Mouse (Mus musculus) gastrocnemius, postnatal 10 days (tissue): ENCODE measurements around the gene Bbc3. TPM values are rescaled to one million over a fixed set of nuclear protein-coding genes. Genes with fewer than 3 reads are reported as not detected.
A peak's percentile ranks its signal among the peaks of the same experiment; 100 is the strongest.
"Not testable (repeated sequence)": the region's sequence is repeated elsewhere in the genome, so short reads cannot be mapped to it uniquely, and the experiment has no call there.

Experiments used
- DNase-seq: peaks from one replicate; pipeline ENCODE4 v3.0.0; 2021; ENCODE audit warnings: mixed read lengths
- long read RNA-seq, 2 experiments: library from polyadenylated mRNA; stranded (forward); transcript quantifications; one replicate each; pipeline ENCODE4 v2.0.0; 2021
- total RNA-seq, 2 experiments: library from RNA; stranded (reverse); gene quantifications; 2 replicates each; pipeline ENCODE4 v1.2.3; 2021

Bbc3 gene
- 1 to 10 TPM; 4.6 to 6.1 TPM for total RNA-seq
- long read RNA-seq, experiment 1, partial matches to known transcripts: 0 of 8 reads
- long read RNA-seq, experiment 1, other reads (novel, unspliced or antisense): 5 of 8 reads
- long read RNA-seq, experiment 2, partial matches to known transcripts: 0 of 9 reads
- long read RNA-seq, experiment 2, other reads (novel, unspliced or antisense): 5 of 9 reads

- DNase-seq: not testable (repeated sequence)
These were observed at the start of gene Bbc3 for GRCm38 (mm10) chr7:16308093-16308492. TSS of gene Bbc3 (plus strand) at chr7:16308393.

- no peak for DNase-seq
These were observed 49.0 kb upstream of the Bbc3 start, which contains the start of gene C5ar1 for GRCm38 (mm10) chr7:16259110-16259590. TSS of gene C5ar1 (minus strand) at chr7:16259540.

- DNase-seq: no peak
These were observed 47.1 kb upstream of the Bbc3 start for GRCm38 (mm10) chr7:16261097-16261496.

GRCm38 (mm10) chr7:16263015-16263787 lies 45.0 kb upstream of the Bbc3 start:
- peak; percentile 87 for DNase-seq

DNA sequence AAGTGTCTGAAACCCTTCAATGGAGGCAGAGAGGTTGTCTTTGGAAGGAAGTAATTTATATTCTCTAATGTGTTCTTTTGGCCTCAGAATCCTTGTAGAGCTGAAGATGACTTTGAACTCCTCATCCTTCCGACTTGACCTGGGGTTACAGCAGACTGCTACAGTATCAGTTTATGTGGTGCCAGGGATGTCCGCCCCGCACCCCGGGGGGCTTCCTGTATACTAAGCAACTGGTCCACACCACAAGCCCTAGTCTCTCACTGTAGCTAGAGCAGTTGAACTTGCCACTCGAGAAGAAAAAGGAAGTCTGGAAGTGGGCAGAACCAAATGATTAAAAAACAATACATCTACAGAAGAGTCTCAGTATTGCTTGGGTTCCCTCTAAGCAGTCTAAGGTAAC lies 44.4 kb upstream of the Bbc3 start:
- no peak for DNase-seq

DNA sequence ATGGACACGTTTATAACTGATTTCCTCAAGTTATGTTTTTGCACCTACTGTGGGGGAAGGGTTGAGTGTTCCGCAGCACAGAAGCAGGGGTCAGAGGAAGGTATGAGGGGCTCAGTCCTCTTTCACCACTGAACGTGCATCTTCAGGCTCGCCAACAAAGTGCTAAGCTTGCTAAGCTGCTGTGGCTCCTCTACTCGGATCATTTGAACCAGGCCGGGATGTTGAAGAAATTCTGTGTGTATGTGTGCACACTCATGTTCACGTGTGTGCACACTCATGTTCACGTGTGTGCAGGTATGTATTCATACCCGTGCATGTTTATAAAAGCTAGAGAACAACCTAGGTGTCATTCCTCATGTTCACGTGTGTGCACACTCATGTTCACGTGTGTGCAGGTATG lies 42.3 kb upstream of the Bbc3 start:
- no peak for DNase-seq

GRCm38 (mm10) chr7:16266593-16266992 lies 41.6 kb upstream of the Bbc3 start:
- DNase-seq: not testable (repeated sequence)

- DNase-seq: no peak
These were observed 37.1 kb upstream of the Bbc3 start for GRCm38 (mm10) chr7:16271139-16271538.

DNA sequence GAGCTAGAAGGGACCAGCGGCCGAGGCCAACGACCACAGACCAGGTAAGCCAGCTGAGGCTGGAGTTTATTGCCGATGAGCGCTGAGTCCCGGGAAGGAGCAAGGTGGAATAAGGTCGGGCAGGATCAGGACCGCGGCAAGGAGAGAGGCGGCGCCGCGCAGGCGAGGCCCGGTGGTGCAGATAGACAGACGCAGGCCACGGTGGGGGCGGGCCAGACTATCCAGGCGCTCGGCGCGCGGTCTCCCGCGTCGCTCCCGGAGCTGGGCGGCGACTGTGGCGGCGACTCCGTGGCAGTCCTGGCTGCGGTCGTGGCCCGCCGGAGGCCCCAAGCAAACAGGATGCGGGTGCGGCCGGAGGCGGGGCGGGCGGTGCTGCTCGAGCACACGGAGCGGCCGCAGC lies 35.5 kb upstream of the Bbc3 start:
- peak; percentile 71 for DNase-seq

GRCm38 (mm10) chr7:16273081-16273765 lies 35.0 kb upstream of the Bbc3 start, which contains the start of gene Inafm1:
TSS of gene Inafm1 (minus strand) at chr7:16273617.
- peak; percentile 81 for DNase-seq

- no peak for DNase-seq
These were observed 34.4 kb upstream of the Bbc3 start for GRCm38 (mm10) chr7:16273766-16274140.

DNA sequence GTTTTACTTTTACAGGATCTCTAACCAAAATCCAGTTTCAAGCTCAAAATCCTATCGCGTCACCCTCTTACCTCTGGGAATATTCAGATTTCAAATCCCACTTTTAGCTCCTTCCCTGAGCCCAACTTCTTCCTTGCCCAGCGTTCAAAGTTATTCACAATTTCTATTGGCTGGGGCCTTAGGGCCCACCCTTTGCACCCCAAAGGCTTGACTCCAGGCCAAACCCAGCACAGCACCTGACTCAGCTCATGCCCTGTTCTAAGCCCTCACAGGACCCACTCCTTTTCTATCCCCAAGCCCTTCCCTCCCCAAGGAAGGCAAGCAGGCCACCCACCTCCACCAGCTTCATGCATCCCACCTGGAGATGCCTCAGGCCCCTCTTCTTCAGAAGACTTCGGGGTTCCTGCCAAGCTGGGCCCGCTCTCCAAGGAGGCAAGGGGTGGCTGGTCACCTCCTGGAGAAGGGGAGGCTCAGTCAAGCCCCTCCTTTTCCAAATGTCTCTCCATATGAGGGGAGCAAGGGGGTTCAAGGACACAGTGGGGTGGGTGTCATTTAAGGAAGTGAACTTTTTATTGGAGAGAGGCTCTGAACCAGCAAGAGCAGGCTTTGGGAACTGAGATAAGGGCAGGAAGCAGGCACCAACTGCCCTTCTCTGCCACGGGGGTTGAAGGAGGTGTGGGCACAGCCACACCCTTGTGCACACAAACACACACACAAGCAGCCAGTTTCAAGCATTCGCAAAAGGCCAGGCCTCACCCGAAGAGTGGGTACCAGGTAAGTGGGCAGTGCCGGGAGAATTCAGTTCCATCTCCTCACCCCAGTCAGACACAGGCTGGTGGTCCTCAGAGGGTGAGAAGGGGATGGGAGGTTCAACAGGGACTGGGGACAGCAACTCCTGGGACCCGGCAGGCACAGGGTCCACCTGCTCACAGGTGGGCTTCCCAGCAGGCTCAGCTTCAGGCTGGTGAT lies 33.0 kb upstream of the Bbc3 start:
- no peak for DNase-seq

- DNase-seq: no peak
These were observed 27.5 kb upstream of the Bbc3 start for GRCm38 (mm10) chr7:16280721-16281120.

GRCm38 (mm10) chr7:16282334-16282733 lies 25.9 kb upstream of the Bbc3 start:
- no peak for DNase-seq

DNA sequence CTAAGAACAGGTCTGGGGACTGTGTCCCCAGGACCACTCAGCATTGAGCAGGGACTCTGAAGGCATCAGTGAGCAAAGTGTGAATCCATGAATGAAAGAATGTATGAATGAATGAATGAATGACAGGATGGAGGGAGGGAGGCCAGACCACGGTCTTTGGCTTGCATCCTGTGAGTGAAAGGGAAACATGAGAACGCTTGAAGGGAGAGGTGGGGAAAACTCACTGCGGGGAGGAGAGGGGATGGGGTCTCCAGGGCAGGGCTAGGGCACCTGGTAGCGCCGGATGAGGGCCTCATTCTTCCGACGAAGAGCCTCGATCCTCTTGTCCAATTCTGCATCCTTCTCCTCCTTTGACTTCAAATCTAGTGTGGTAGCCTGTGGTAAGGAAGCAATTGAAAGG lies 24.2 kb upstream of the Bbc3 start:
- no peak for DNase-seq

DNA sequence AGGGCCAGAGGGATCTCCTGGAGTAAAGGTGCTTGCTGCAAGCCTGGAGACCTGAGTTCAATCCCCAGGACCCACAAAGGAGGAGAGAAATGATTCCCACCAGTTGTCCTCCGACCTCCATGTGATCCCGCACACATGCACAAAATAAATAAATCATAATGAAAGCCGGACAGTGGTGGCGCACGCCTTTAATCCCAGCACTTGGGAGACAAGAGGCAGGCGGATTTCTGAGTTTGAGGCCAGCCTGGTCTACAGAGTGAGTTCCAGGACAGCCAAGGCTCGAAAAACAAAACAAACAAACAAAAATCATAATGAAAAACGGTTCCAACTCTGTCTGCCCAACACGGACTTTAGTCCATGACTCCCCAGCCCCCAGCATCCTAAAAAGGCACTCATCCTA lies 23.3 kb upstream of the Bbc3 start:
- DNase-seq: no peak

GRCm38 (mm10) chr7:16285450-16286025 lies 22.7 kb upstream of the Bbc3 start:
- peak; percentile 72 for DNase-seq

DNA sequence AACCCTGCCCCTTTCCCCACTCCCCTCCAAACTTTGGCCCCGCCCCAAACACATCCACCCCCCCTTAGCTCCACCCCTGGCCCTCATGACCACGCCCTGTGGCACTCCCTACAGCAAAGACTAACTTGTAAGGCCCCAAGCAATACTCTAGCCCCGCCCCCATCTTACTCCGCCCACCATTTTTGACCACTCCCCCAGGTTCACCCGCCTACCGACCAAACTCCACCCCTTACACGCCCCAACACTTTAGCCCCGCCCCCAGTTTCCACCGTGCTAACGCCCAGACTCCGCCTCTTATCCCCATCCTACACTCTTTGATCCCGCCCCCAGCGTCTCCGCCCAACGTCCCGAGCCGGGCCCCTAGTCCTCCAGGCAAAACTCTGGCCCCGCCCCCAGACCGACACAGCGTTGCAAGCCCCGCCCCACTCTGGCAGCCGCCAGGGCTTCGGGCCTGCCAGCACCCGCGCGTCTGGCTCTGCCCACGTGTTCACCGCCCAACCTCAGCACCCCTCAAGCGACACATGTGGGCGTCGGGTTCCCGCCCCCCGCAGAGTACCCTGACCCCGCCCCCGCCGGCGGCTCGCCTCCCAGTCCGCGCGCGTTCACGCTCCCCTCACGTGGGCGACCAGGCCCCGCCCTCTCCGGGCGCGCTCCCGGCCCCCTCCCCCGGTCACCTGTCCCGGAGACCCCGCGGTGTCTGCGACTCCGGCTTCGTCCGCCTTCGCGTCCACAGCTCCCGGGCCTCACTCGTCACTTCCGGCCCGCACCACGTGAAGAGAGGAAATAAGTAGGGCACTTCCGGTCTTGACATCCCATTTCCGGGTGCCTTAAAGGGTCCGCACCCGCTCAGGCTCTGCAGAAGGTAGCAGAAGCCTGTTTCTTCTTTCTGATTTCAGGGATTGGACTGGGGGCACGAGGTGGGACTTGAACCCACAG lies 21.9 kb upstream of the Bbc3 start, which contains the start of gene Ccdc9:
Gene Ccdc9, minus strand, starts transcription at position 770 of the 936 bp plus-strand sequence.
- peak; percentile 100 for DNase-seq

GRCm38 (mm10) chr7:16287016-16287415 lies 21.2 kb upstream of the Bbc3 start:
- DNase-seq: no peak

DNA sequence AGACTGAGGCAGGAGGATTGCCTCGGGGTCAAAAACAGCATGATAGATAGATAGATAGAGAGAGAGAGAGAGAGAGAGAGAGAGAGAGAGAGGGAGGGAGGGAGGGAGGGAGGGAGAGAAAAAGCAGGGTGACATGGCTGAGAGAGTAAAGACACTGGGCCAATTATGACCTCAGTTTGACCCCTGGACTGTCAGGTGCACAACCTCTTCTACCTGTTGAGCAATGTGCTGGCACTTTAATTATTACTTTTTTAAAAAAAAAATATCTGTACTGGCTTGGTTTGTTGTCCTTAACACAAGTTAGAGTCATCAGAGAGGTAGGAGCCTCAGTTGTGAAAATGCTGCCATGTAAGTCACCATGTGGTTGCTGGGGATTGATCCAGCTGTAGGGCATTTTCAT lies 20.4 kb upstream of the Bbc3 start:
- no peak for DNase-seq
